Mouse (Mus musculus): Measurements from ENCODE around the gene Nrp1.

Nrp1 gene

GRCm38 (mm10) chr8:128419984-128420383, 61.6 kb downstream of the Nrp1 start:
- no peak for DNase-seq (ENCODE audit: low read depth, low spot score)

- DNase-seq (ENCODE audit: low read depth, low spot score) = no peak
Observed at GRCm38 (mm10) chr8:128420402-128420801, 62.0 kb downstream of the Nrp1 start.

- DNase-seq (ENCODE audit: low read depth, low spot score) = no peak
Observed at GRCm38 (mm10) chr8:128423813-128424212, 65.4 kb downstream of the Nrp1 start.

GRCm38 (mm10) chr8:128424626-128425333, 66.4 kb downstream of the Nrp1 start:
- DNase-seq (ENCODE audit: low read depth, low spot score) = no peak

GRCm38 (mm10) chr8:128427071-128427470, 68.7 kb downstream of the Nrp1 start:
- DNase-seq (ENCODE audit: low read depth, low spot score) = no peak

GRCm38 (mm10) chr8:128428971-128429370, 70.6 kb downstream of the Nrp1 start:
- DNase-seq (ENCODE audit: low read depth, low spot score) = no peak

GRCm38 (mm10) chr8:128431082-128431481, 72.7 kb downstream of the Nrp1 start:
- DNase-seq (ENCODE audit: low read depth, low spot score) = peak; percentile 21

- no peak for DNase-seq (ENCODE audit: low read depth, low spot score)
Observed at GRCm38 (mm10) chr8:128435749-128436148, 77.3 kb downstream of the Nrp1 start.

- DNase-seq (ENCODE audit: low read depth, low spot score) = peak; percentile 49
Observed at GRCm38 (mm10) chr8:128437156-128437825, 78.9 kb downstream of the Nrp1 start.

GRCm38 (mm10) chr8:128441407-128441806, 83.0 kb downstream of the Nrp1 start:
- DNase-seq (ENCODE audit: low read depth, low spot score) = no peak

GRCm38 (mm10) chr8:128445596-128445995, 87.2 kb downstream of the Nrp1 start:
- no peak for DNase-seq (ENCODE audit: low read depth, low spot score)

GRCm38 (mm10) chr8:128446636-128447035, 88.2 kb downstream of the Nrp1 start:
- no peak for DNase-seq (ENCODE audit: low read depth, low spot score)

- no peak for DNase-seq (ENCODE audit: low read depth, low spot score)
Observed at GRCm38 (mm10) chr8:128447320-128447719, 88.9 kb downstream of the Nrp1 start.

- DNase-seq (ENCODE audit: low read depth, low spot score) = no peak
Observed at GRCm38 (mm10) chr8:128450390-128451032, 92.1 kb downstream of the Nrp1 start.

- DNase-seq (ENCODE audit: low read depth, low spot score) = no peak
Observed at GRCm38 (mm10) chr8:128451121-128451520, 92.7 kb downstream of the Nrp1 start.

GRCm38 (mm10) chr8:128453471-128453870, 95.1 kb downstream of the Nrp1 start:
- no peak for DNase-seq (ENCODE audit: low read depth, low spot score)

- no peak for DNase-seq (ENCODE audit: low read depth, low spot score)
Observed at GRCm38 (mm10) chr8:128454026-128454425, 95.6 kb downstream of the Nrp1 start.

GRCm38 (mm10) chr8:128457277-128457676, 98.9 kb downstream of the Nrp1 start:
- DNase-seq (ENCODE audit: low read depth, low spot score) = no peak

GRCm38 (mm10) chr8:128459704-128460103, 101.3 kb downstream of the Nrp1 start:
- DNase-seq (ENCODE audit: low read depth, low spot score) = no peak

GRCm38 (mm10) chr8:128461716-128462115, 103.3 kb downstream of the Nrp1 start:
- DNase-seq (ENCODE audit: low read depth, low spot score) = no peak

GRCm38 (mm10) chr8:128463162-128463561, 104.8 kb downstream of the Nrp1 start:
- no peak for DNase-seq (ENCODE audit: low read depth, low spot score)

- no peak for DNase-seq (ENCODE audit: low read depth, low spot score)
Observed at GRCm38 (mm10) chr8:128464056-128464623, 105.7 kb downstream of the Nrp1 start.
